Mouse (Mus musculus) ES-E14 (cell line): ENCODE results near the gene Ccnt2. TPM values are rescaled to one million over a fixed set of nuclear protein-coding genes. Genes with fewer than 3 reads are reported as not detected.

Experiments used
- DNase-seq: peaks from one replicate; pipeline ENCODE4 v3.0.0-alpha.2; 2013; ENCODE audit warnings: low read depth, low spot score
- H3K27ac ChIP-seq: 2 replicates; pipeline ENCODE4 v1.5.1; 2012; ENCODE audit warnings: low read depth, mild to moderate bottlenecking, low read length, moderate library complexity, mixed read lengths; ENCODE audit not compliant: poor library complexity, insufficient read depth, severe bottlenecking
- H3K36me3 ChIP-seq: 2 replicates; pipeline ENCODE4 v1.6.1; 2012; ENCODE audit warnings: mild to moderate bottlenecking, low read length, moderate library complexity, mixed read lengths; ENCODE audit not compliant: control insufficient read depth, poor library complexity, insufficient read depth, severe bottlenecking
- H3K4me1 ChIP-seq, 2 experiments: fragments of 150-350 bp in 1 of 2; sonication (generic) in 1 of 2; 2 replicates each; pipeline ENCODE4 v1.6.1; 2012; ENCODE audit warnings: low read length in 2 of 2, mild to moderate bottlenecking in 1 of 2, mixed read lengths in 1 of 2; ENCODE audit not compliant: control insufficient read depth in 2 of 2, insufficient read depth in 2 of 2, poor library complexity in 1 of 2
- H3K4me3 ChIP-seq, 2 experiments: fragments of 150-350 bp in 1 of 2; sonication (generic) in 1 of 2; 2 replicates each; pipeline ENCODE4 v1.5.1; 2012; ENCODE audit warnings: low read length in 2 of 2, low read depth in 1 of 2, mild to moderate bottlenecking in 1 of 2, mixed read lengths in 1 of 2; ENCODE audit not compliant: insufficient read depth in 1 of 2, poor library complexity in 1 of 2, severe bottlenecking in 1 of 2
- H3K9ac ChIP-seq: 2 replicates; pipeline ENCODE4 v1.6.1; 2012; ENCODE audit warnings: low read depth, mild to moderate bottlenecking, low read length, mixed read lengths; ENCODE audit not compliant: poor library complexity, insufficient read depth, severe bottlenecking
- H3K9me3 ChIP-seq: fragments of 150-350 bp; sonication (generic); 2 replicates; pipeline ENCODE4 v1.6.1; 2012; ENCODE audit warnings: low read depth, mild to moderate bottlenecking, low read length; ENCODE audit not compliant: control insufficient read depth, insufficient read depth
- CHD2 ChIP-seq: IDR thresholded peaks from 2 replicates; pipeline ENCODE4 v1.6.1; 2014; ENCODE audit warnings: mild to moderate bottlenecking, low read depth, low read length, inconsistent platforms
- MAFK ChIP-seq: IDR thresholded peaks from 2 replicates; pipeline ENCODE4 v1.6.1; 2014; ENCODE audit warnings: mild to moderate bottlenecking, low read depth, low read length, inconsistent platforms; ENCODE audit not compliant: insufficient read depth
- ZC3H11A ChIP-seq: IDR thresholded peaks from 2 replicates; pipeline ENCODE4 v1.6.1; 2012; ENCODE audit warnings: low read depth, mild to moderate bottlenecking, inconsistent platforms, low read length, borderline replicate concordance
- ZNF384 ChIP-seq: IDR thresholded peaks from 2 replicates; pipeline ENCODE4 v1.6.1; 2012; ENCODE audit warnings: low read depth, low read length, inconsistent platforms
- in situ Hi-C, 2 experiments: fragments of 600-800 bp; cut with MboI; formaldehyde crosslinking; loops; one replicate each; pipeline ENCODE4 v1.15.1; 2025; ENCODE audit warnings: low sequenced_read_pairs in 2 of 2, inconsistent platforms in 1 of 2; ENCODE audit not compliant: unreplicated experiment in 2 of 2
- total RNA-seq: library from RNA; depleted of rRNA; stranded (reverse); fragments of 300-350 nt; gene quantifications from 2 replicates; pipeline ENCODE4 v1.2.3, GENCODE M21; 2012; rRNA removed

The Ccnt2 gene
- total RNA-seq, 1 experiment: 56.6 TPM

GRCm38 (mm10) chr1:127854486-127855222, 80.7 kb downstream of the Ccnt2 start, which contains the start of gene Map3k19:
Gene Map3k19, minus strand, starts transcription at chr1:127855031.
- H3K36me3 ChIP-seq: no peaks in the 10 kb centered on the region
- no peaks in the 10 kb centered on the region for H3K4me1 ChIP-seq
- TF ChIP-seq ZNF384 (no peak), MAFK (no peak), CHD2 (no peak), ZC3H11A (no peak)
- no peak within 1 kb of the TSS for H3K9ac ChIP-seq
- H3K27ac ChIP-seq: no peak within 1 kb of the TSS
- H3K4me3 ChIP-seq: no peak within 1 kb of the TSS
- no peaks in the 10 kb centered on the region for H3K9me3 ChIP-seq
- in situ Hi-C loops: no loop called here
- DNase-seq: no peak

Other genes with a start within 250 kb of the Ccnt2 start
- gene Tmem163, start 94.6 kb upstream of the Ccnt2 start, total RNA-seq: 0.18 and 0.74 TPM in 2 replicates
- 0.09 TPM in 1 of 2 replicates, not detected in the other for gene Acmsd, start 44.8 kb upstream of the Ccnt2 start, total RNA-seq
- gene Map3k19, start 80.9 kb downstream of the Ccnt2 start, total RNA-seq: not detected in 2 replicates
- gene Rab3gap1, start 94.6 kb downstream of the Ccnt2 start, total RNA-seq: 24.6 and 25.8 TPM in 2 replicates